Mouse (Mus musculus): ENCODE data around the gene Trim27. TPM values are rescaled to one million over a fixed set of nuclear protein-coding genes. Genes with fewer than 3 reads are reported as not detected.
A peak's percentile ranks its signal among the peaks of the same experiment; 100 is the strongest.

The Trim27 gene
- polyA plus RNA-seq, 1 experiment from 2014 or later, result 101 TPM

DNA sequence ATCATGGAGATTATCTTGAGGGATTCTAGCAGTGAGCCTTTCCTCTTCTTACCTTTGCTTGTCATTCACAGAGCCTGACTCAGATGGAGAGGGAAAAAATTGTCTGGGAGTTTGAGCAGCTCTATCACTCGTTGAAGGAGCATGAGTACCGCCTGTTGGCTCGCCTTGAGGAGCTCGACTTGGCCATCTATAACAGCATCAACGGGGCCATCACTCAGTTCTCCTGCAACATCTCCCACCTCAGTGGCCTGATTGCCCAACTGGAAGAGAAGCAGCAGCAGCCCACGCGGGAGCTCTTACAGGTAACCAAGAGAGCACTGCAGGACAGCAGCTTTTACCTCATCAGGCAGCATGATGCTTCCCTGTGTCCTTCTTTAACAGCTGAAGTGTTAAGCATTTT, 4.4 kb downstream of the Trim27 start:
- no peak for ATAC-seq (replicated peaks; ENCODE audit: low FRiP score, low read depth)
- Histone ChIP-seq H3K4me1 (replicated peaks; ENCODE audit: insufficient read depth, low read length) (peaks cover 9% of the 10 kb centered on the region), H3K9ac (ENCODE audit: low read depth, low read length) (no peak overlapping the region), H3K27ac (no peak overlapping the region), H3K4me2 (ENCODE audit: low read length) (no peak overlapping the region), H3K9me3 (replicated peaks; ENCODE audit: low read length) (no peaks in the 10 kb centered on the region), H3K27me3 (ENCODE audit: insufficient read depth, low read length) (no peaks in the 10 kb centered on the region), H3K4me3 (replicated peaks; ENCODE audit: low read depth, low read length) (no peak overlapping the region), H3K36me3 (ENCODE audit: insufficient read depth, low read length) (peaks cover 47% of the 10 kb centered on the region)
- DNase-seq (ENCODE audit: low spot score), result no peak
- 82% methylated on average over 7 of the region's 7 CpGs for WGBS
- no peak for TF ChIP-seq CTCF (IDR thresholded peaks at IDR 0.05; ENCODE audit: low read depth)

- no peak overlapping the region for H3K4me3 ChIP-seq (replicated peaks; ENCODE audit: low read depth, low read length)
- H3K4me2 ChIP-seq (ENCODE audit: low read length), result no peak overlapping the region
- DNase-seq (ENCODE audit: low spot score) (no peak), ATAC-seq (replicated peaks; ENCODE audit: low FRiP score, low read depth) (no peak)
- no peak overlapping the region for H3K27ac ChIP-seq
- WGBS, result 71% methylated on average over 4 of the region's 4 CpGs
- no peaks in the 10 kb centered on the region for H3K9me3 ChIP-seq (replicated peaks; ENCODE audit: low read length)
- peaks cover 65% of the 10 kb centered on the region for H3K36me3 ChIP-seq (ENCODE audit: insufficient read depth, low read length)
- no peak overlapping the region for H3K9ac ChIP-seq (ENCODE audit: low read depth, low read length)
- H3K4me1 ChIP-seq (replicated peaks; ENCODE audit: insufficient read depth, low read length), result peaks cover 9% of the 10 kb centered on the region
- TF ChIP-seq CTCF (IDR thresholded peaks at IDR 0.05; ENCODE audit: low read depth), result no peak
- H3K27me3 ChIP-seq (ENCODE audit: insufficient read depth, low read length), result no peaks in the 10 kb centered on the region
Measured at GRCm38 (mm10) chr13:21185521-21185920, 6.3 kb downstream of the Trim27 start.

DNA sequence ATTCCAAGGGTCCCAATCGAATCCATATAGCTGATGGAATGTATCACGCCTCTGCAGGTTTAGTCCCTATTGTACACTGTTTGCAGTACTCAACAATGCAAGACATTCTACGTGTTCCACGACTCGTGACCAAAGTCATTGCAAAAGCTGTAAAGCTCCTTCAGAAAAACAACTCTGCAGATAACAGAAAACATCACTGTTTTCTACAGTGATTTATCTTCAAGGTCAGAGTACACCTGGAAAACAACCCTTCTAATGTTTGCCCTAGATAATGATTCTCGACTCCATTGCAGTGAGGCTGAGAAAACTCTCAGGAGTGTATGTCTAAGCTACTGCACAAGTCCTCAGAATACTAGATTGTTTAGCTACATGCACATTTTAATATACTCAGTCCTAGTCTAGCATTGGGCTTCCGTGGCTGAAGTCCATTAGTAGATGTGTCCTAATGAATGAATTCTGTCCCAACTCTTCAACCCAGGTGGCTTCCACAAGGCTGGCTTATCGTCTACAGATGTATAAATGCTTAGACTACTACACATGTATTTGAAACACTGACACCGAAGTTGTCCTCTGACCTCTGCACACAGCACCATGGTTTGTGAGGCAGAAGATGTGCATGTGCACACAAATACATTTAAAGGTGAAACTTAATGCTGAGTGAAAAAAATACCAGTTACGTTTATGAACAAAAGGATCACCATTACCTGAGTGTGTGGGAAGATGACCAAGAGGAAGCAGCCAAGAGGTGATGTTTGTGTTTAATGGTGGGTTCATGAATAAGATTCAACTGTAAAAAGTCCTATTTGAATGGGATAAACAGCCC, 16.4 kb downstream of the Trim27 start:
- Histone ChIP-seq H3K36me3 (ENCODE audit: insufficient read depth, low read length) (peaks cover 28% of the 10 kb centered on the region), H3K27me3 (ENCODE audit: insufficient read depth, low read length) (no peaks in the 10 kb centered on the region), H3K9me3 (replicated peaks; ENCODE audit: low read length) (no peaks in the 10 kb centered on the region), H3K4me1 (replicated peaks; ENCODE audit: insufficient read depth, low read length) (no peaks in the 10 kb centered on the region), H3K27ac (no peak overlapping the region), H3K9ac (ENCODE audit: low read depth, low read length) (no peak overlapping the region), H3K4me2 (ENCODE audit: low read length) (no peak overlapping the region), H3K4me3 (replicated peaks; ENCODE audit: low read depth, low read length) (no peak overlapping the region)
- DNase-seq (ENCODE audit: low spot score) (no peak), ATAC-seq (replicated peaks; ENCODE audit: low FRiP score, low read depth) (no peak)
- 56% methylated on average over 10 of the region's 10 CpGs for WGBS
- TF ChIP-seq CTCF (IDR thresholded peaks at IDR 0.05; ENCODE audit: low read depth), result no peak

GRCm38 (mm10) chr13:21197721-21198120, 18.5 kb downstream of the Trim27 start:
- peaks cover 8% of the 10 kb centered on the region; the same call in 1 of the 2 replicates for H3K36me3 ChIP-seq (ENCODE audit: insufficient read depth, low read length)
- H3K4me3 ChIP-seq (replicated peaks; ENCODE audit: low read depth, low read length), result no peak overlapping the region
- WGBS, result 74% methylated on average over 5 of the region's 5 CpGs
- no peak overlapping the region for H3K27ac ChIP-seq
- no peaks in the 10 kb centered on the region for H3K4me1 ChIP-seq (replicated peaks; ENCODE audit: insufficient read depth, low read length)
- no peak overlapping the region for H3K4me2 ChIP-seq (ENCODE audit: low read length)
- H3K9ac ChIP-seq (ENCODE audit: low read depth, low read length), result no peak overlapping the region
- TF ChIP-seq CTCF (IDR thresholded peaks at IDR 0.05; ENCODE audit: low read depth), result no peak
- no peaks in the 10 kb centered on the region for H3K9me3 ChIP-seq (replicated peaks; ENCODE audit: low read length)
- no peaks in the 10 kb centered on the region for H3K27me3 ChIP-seq (ENCODE audit: insufficient read depth, low read length)
- DNase-seq (ENCODE audit: low spot score) (no peak), ATAC-seq (replicated peaks; ENCODE audit: low FRiP score, low read depth) (no peak)

DNA sequence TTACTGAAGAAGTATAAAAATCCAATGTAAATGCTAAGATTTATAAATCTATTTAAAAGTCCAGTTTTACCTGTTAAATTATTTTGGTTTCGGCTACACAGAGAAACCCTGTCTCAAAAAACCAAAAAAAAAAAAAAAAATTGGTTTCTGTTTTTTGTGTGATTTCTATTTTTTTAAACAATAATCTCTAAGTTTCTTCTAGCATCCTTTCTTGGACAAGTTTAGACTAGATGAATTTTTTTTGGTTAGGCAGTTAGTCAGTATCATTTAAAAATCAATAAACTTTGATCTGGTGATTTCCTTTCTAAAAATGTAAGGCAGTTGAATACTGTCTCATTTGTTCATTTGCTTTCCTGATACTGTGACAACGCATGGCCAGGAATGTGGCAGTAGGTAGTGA, 19.1 kb downstream of the Trim27 start:
- H3K4me1 ChIP-seq (replicated peaks; ENCODE audit: insufficient read depth, low read length), result no peaks in the 10 kb centered on the region
- no peaks in the 10 kb centered on the region for H3K9me3 ChIP-seq (replicated peaks; ENCODE audit: low read length)
- H3K4me3 ChIP-seq (replicated peaks; ENCODE audit: low read depth, low read length), result no peak overlapping the region
- H3K27ac ChIP-seq, result no peak overlapping the region
- no peak overlapping the region for H3K4me2 ChIP-seq (ENCODE audit: low read length)
- TF ChIP-seq CTCF (IDR thresholded peaks at IDR 0.05; ENCODE audit: low read depth), result no peak
- H3K9ac ChIP-seq (ENCODE audit: low read depth, low read length), result no peak overlapping the region
- 82% methylated on average over 2 of the region's 2 CpGs for WGBS
- ATAC-seq (replicated peaks; ENCODE audit: low FRiP score, low read depth) (no peak), DNase-seq (ENCODE audit: low spot score) (no peak)
- peaks cover 2% of the 10 kb centered on the region; the same call in 1 of the 2 replicates for H3K36me3 ChIP-seq (ENCODE audit: insufficient read depth, low read length)
- H3K27me3 ChIP-seq (ENCODE audit: insufficient read depth, low read length), result no peaks in the 10 kb centered on the region

DNA sequence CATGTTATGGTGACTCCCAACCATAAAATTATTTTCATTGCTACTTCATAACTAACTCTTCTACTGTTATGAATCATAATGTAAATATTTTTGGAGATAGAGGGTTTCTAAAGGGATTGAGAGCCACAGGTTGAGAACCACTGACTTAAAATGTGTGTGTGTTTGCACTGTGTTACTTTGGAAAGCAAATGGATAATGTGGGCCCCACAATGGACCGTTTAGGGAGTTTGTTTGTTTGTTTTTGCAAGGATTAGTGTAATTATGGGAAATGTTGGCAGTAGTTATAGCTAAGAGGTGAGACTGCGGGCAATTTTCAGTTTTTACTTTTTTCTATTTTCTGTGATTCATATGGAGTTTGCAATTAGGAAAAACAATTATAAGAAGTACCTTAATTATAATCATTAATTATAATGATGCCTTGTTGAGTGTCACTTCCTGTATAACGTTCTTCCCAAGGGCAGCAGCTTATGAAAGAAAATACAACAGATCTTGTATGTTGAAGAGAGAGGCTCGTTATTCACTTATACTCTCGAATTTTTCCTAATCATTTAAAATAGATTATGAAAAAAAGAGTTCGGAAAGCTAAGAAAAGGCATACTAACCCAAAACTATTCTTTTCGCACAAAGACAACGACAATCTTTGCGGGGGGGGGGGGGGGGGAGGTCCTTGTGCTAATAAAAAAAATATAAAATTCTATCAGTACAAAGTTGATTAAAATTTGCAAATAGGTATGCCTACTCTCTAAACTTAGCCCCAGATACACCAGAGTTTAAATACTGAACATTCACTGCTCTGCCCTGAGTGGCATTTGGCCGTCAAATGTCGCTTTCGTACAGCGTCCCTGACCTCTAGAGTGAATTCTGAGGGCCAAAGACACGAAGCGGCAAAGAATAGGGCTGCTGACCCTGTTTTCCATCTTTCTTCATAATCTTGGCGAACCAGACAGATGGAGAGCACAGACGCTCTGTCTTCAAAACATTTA, 20.1 kb downstream of the Trim27 start:
- peak overlapping the region; percentile 59 for H3K4me2 ChIP-seq (ENCODE audit: low read length)
- no peak for DNase-seq (ENCODE audit: low spot score)
- WGBS, result 2% methylated on average over 17 of the region's 17 CpGs
- H3K36me3 ChIP-seq (ENCODE audit: insufficient read depth, low read length), result no peaks in the 10 kb centered on the region
- no peaks in the 10 kb centered on the region for H3K9me3 ChIP-seq (replicated peaks; ENCODE audit: low read length)
- TF ChIP-seq CTCF (IDR thresholded peaks at IDR 0.05; ENCODE audit: low read depth), result no peak
- H3K27me3 ChIP-seq (ENCODE audit: insufficient read depth, low read length), result no peaks in the 10 kb centered on the region
- ATAC-seq (replicated peaks; ENCODE audit: low FRiP score, low read depth), result no peak; the same call in 1 of the 2 replicates
- H3K27ac ChIP-seq, result peak overlapping the region; percentile 71
- peak overlapping the region; percentile 56 for H3K9ac ChIP-seq (ENCODE audit: low read depth, low read length)
- H3K4me1 ChIP-seq (replicated peaks; ENCODE audit: insufficient read depth, low read length), result no peaks in the 10 kb centered on the region
- H3K4me3 ChIP-seq (replicated peaks; ENCODE audit: low read depth, low read length), result peak overlapping the region; percentile 71
